Mouse (Mus musculus) brain, adult 2 months (tissue): Measurements from ENCODE around the gene Scn1a.

Experiments
- DNase-seq: peaks from one replicate; pipeline ENCODE4 v3.0.0; 2011; ENCODE audit warnings: low read depth, low spot score

The Scn1a gene

GRCm38 (mm10) chr2:66244013-66244412 lies 196.6 kb downstream of the Scn1a start:
- DNase-seq: peak; percentile 30

GRCm38 (mm10) chr2:66240334-66240733 lies 200.3 kb downstream of the Scn1a start:
- DNase-seq: peak; percentile 19

GRCm38 (mm10) chr2:66238886-66239285 lies 201.8 kb downstream of the Scn1a start:
- DNase-seq: no peak

- DNase-seq: no peak
These were observed 219.7 kb downstream of the Scn1a start for GRCm38 (mm10) chr2:66220954-66221353.
